Mouse (Mus musculus) kidney, adult 2 months (tissue): ENCODE results near the gene Pecam1. TPM values are rescaled to one million over a fixed set of nuclear protein-coding genes. Genes with fewer than 3 reads are reported as not detected.
"Not testable (repeated sequence)": the region's sequence is repeated elsewhere in the genome, so short reads cannot be mapped to it uniquely, and the experiment has no call there.

Source experiments
- DNase-seq: peaks from one replicate; pipeline ENCODE4 v3.0.0; 2021
- H3K27ac ChIP-seq: fragments of 200-500 bp; 2 replicates; pipeline ENCODE4 v1.5.1; 2012; ENCODE audit warnings: low read depth, low read length, control low read depth, inconsistent platforms; ENCODE audit not compliant: insufficient read depth
- H3K27me3 ChIP-seq: fragments of 200-500 bp; replicated peaks from 2 replicates; pipeline ENCODE4 v1.6.1; 2012; ENCODE audit warnings: mild to moderate bottlenecking, moderate library complexity, low read length, inconsistent platforms; ENCODE audit not compliant: control insufficient read depth, insufficient read depth
- H3K36me3 ChIP-seq: fragments of 200-500 bp; 2 replicates; pipeline ENCODE4 v1.6.1; 2012; ENCODE audit warnings: mild to moderate bottlenecking, moderate library complexity, low read length, inconsistent platforms; ENCODE audit not compliant: control insufficient read depth, insufficient read depth
- H3K4me1 ChIP-seq: fragments of 200-500 bp; 2 replicates; pipeline ENCODE4 v1.6.1; 2011; ENCODE audit warnings: low read length; ENCODE audit not compliant: control insufficient read depth, insufficient read depth
- H3K4me3 ChIP-seq: fragments of 200-500 bp; 2 replicates; pipeline ENCODE4 v1.5.1; 2011; ENCODE audit warnings: mild to moderate bottlenecking, low read depth, low read length, control low read depth; ENCODE audit not compliant: insufficient read depth
- CTCF ChIP-seq: fragments of 200-500 bp; conservative IDR thresholded peaks from 2 replicates; pipeline ENCODE4 v1.5.1; 2011; ENCODE audit warnings: low read depth, mild to moderate bottlenecking, control low read depth, low read length, moderate library complexity, mixed read lengths; ENCODE audit not compliant: insufficient read depth, insufficient read length
- POLR2A ChIP-seq: fragments of 200-500 bp; IDR thresholded peaks from one replicate; pipeline ENCODE4 v1.6.1; 2011; ENCODE audit warnings: low read depth, low read length, control low read depth
- WGBS: fragments of 180-500 bp; shearing (Covaris S2); methylation state at CpG from one replicate; pipeline ENCODE4 v1.1.7; 2018; 5-methylcytosine and 5-hydroxymethylcytosine counted together
- polyA plus RNA-seq: library from polyadenylated mRNA; depleted of rRNA; stranded (reverse); fragments of >200 nt; gene quantifications from 2 replicates; pipeline ENCODE4 v1.2.3, GENCODE M21; 2012

The Pecam1 gene
- polyA plus RNA-seq, 1 experiment = 60.4 TPM

DNA sequence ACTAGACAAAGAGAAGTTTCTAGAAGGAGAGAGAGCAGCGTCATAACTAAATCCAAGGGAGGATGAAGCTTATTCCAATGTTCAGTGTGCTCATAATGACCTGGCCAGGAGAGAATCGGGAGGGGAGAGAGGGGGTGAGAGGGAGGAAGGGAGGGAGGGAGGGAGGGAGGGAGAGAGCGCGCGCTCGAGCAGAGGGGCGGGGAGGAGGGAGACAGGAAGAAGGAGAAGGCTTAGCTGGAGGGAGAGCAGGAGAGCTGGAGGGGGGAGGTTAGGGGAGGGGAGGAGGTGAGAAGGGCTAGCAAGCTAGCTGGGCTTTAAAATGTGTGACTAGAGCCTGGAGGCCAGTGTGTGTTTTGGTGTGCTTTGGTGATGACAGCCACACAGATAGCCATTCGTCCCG lies 110.4 kb downstream of the Pecam1 start:
- Histone ChIP-seq H3K27ac (no peak overlapping the region), H3K4me3 (no peak overlapping the region), H3K27me3 (no peaks in the 10 kb centered on the region), H3K36me3 (no peaks in the 10 kb centered on the region), H3K4me1 (no peaks in the 10 kb centered on the region)
- 31% methylated on average over 9 of the region's 9 CpGs for WGBS
- DNase-seq = no peak
- TF ChIP-seq POLR2A = no peak
- TF ChIP-seq CTCF = no peak

DNA sequence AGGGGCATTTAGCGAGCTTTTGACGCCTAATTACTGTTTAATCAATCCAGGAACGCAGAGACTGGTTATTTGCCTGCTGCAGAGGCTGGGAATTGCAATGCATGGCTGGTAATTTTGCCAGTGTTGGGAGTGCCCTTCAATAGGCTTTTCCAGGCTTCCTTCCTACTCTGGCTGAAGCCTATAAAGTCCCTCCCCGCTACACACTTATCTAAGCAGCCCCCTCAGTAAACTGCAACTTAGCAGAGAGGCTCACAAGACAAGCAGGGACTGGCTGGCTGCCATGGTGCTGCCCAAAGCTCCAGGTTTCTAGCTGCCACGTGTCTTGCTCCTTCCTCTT lies 111.1 kb downstream of the Pecam1 start:
- Histone ChIP-seq H3K4me3 (no peak overlapping the region), H3K27ac (no peak overlapping the region), H3K27me3 (no peaks in the 10 kb centered on the region), H3K36me3 (no peaks in the 10 kb centered on the region), H3K4me1 (no peaks in the 10 kb centered on the region)
- no peak for TF ChIP-seq CTCF
- no peak for TF ChIP-seq POLR2A
- no peak for DNase-seq
- WGBS = 42% methylated on average over 5 of the region's 5 CpGs

DNA sequence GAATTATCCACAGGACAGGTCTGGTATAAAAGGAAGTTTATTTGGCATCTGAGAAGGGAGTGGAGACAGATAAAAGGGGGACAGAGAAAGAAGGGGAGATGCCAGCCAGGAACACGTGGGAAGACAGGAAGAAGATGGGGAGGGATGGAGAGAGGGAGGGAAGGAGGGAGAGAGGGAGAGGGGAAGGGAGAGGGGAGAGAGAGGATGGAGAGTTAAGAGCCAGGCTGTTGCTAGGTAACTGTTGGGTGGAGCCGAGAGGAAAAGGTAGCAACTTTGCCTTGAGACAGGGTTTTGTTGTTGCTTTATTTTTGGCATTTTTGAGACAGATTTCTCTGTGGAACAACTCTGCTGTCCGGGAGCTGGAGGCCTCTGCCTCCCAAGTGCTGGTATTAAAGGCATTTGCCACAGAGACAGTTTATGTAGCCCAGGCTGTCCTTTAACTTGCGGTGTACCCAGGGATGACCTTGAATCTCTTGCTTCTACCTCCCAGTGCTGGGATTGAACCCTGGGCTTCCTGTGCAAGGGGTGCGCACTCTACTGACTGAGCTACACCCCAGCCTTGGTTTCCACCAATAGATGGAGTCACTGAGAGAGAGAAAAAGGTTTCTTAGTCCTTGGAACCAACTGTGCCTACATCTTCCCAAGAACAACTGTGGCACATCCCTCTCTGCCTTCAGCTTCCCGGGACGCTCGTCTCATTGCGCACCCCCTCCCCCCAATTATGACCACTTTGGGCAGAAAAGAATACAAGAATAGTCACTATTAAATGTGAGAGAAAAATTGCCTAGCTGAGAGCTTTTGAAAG lies 111.7 kb downstream of the Pecam1 start:
- Histone ChIP-seq H3K4me1 (no peaks in the 10 kb centered on the region), H3K27ac (no peak overlapping the region), H3K27me3 (no peaks in the 10 kb centered on the region), H3K4me3 (no peak overlapping the region), H3K36me3 (no peaks in the 10 kb centered on the region)
- DNase-seq = no peak
- 73% methylated on average over 9 of the region's 9 CpGs for WGBS
- no peak for TF ChIP-seq CTCF
- no peak for TF ChIP-seq POLR2A

DNA sequence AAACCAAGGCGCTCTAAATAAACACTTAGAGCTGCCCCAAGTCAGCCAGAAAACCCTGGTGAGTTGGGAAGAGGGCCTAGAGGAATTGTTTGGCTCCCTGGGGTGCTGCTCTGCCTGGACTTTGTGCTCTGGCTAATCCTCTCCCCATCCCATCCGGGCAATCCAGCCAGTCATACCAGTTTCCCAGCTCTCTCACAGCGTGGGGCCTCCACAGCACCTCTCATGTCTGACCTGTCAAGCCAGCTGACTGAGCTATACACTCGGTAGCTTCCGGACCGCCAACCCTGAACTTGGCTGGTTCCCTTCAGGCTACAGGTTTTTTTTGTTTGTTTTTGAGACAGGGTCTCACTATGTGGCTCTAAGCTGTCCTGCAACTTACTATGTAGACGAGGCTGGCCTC lies 112.7 kb downstream of the Pecam1 start:
- no peaks in the 10 kb centered on the region for H3K4me1 ChIP-seq
- no peak for TF ChIP-seq POLR2A
- no peak for TF ChIP-seq CTCF
- WGBS = 44% methylated on average over 7 of the region's 7 CpGs
- no peaks in the 10 kb centered on the region for H3K36me3 ChIP-seq
- H3K27me3 ChIP-seq = no peaks in the 10 kb centered on the region
- H3K27ac ChIP-seq = no peak overlapping the region
- no peak overlapping the region for H3K4me3 ChIP-seq
- no peak for DNase-seq

DNA sequence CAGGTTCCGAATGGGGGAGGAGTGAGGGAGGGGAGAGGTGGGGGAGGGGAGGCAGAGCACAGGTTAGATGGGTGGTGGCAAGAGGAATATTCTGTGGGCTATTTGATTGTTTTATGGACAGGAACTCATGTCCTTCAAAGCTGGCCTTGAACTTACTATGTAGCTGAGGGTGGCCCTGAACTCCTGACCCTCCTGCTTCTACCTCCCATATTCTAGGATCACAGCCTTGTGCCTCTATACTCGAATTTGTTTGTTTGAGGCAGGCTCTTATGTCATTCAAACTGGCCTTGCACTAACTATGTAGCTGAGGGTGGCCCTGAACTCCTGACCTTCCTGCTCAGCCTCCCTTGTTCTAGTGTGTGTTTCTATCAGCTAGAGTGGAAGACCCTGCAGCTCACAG lies 114.5 kb downstream of the Pecam1 start:
- Histone ChIP-seq H3K4me3 (no peak overlapping the region), H3K27ac (no peak overlapping the region), H3K27me3 (no peaks in the 10 kb centered on the region), H3K36me3 (no peaks in the 10 kb centered on the region), H3K4me1 (no peaks in the 10 kb centered on the region)
- WGBS = 54% methylated on average over 2 of the region's 2 CpGs
- TF ChIP-seq CTCF = no peak
- TF ChIP-seq POLR2A = no peak
- no peak for DNase-seq

DNA sequence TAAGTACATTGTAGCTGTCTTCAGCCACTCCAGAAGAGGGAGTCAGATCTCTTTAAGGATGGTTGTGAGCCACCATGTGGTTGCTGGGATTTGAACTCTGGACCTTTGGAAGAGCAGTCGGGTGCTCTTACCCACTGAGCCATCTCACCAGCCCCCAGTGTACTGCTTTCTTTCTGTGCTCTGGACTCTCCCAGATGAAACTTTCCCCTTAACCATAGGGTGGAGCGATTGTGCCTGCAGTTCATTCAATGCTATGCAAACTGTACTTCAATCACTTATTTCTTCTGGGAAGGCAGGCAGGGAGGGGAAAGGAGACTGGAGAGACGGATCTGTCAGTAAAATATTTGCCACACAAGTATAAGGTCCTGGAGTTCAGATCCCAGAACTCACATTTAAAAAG lies 116.3 kb downstream of the Pecam1 start:
- DNase-seq, H3K27me3 ChIP-seq, H3K36me3 ChIP-seq, H3K27ac ChIP-seq, H3K4me3 ChIP-seq, H3K4me1 ChIP-seq: not testable (repeated sequence)
- 79% methylated on average over 3 of the region's 3 CpGs for WGBS

DNA sequence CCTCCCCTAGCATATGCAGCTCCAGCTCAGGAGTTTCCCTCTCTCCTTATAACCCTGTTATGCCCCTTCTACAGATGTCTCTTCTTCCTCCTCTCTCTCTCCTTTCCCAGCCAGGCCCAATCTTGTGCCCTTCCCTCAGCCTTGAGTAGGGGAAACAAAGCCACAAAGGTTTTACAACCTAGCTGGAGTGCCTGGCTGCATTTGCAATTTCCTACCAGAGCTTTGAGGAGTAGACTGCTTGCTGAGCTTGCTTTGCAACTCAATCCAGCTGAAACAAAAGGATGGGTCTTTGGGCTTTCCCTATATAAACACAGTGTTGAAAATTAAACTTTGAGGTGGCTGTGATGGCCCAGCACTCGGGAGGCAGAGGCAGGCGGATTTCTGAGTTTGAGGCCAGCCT lies 117.0 kb downstream of the Pecam1 start:
- H3K4me3 ChIP-seq = no peak overlapping the region
- H3K4me1 ChIP-seq = no peaks in the 10 kb centered on the region
- no peaks in the 10 kb centered on the region for H3K27me3 ChIP-seq
- 95% methylated on average over 2 of the region's 2 CpGs for WGBS
- DNase-seq = no peak
- no peaks in the 10 kb centered on the region for H3K36me3 ChIP-seq
- no peak overlapping the region for H3K27ac ChIP-seq
- no peak for TF ChIP-seq POLR2A
- no peak for TF ChIP-seq CTCF
